Mouse (Mus musculus): ENCODE measurements around the gene Gosr2.

Gene Gosr2

GRCm38 (mm10) chr11:103646301-103646700, 51.4 kb downstream of the Gosr2 start:
- DNase-seq (ENCODE audit: low spot score), result no peak

GRCm38 (mm10) chr11:103645731-103646130, 52.0 kb downstream of the Gosr2 start:
- no peak for DNase-seq (ENCODE audit: low spot score)

- DNase-seq (ENCODE audit: low spot score), result no peak
Observed at GRCm38 (mm10) chr11:103643211-103643610, 54.5 kb downstream of the Gosr2 start.

- DNase-seq (ENCODE audit: low spot score), result no peak
Observed at GRCm38 (mm10) chr11:103639407-103639946, 58.2 kb downstream of the Gosr2 start.

- no peak for DNase-seq (ENCODE audit: low spot score)
Observed at GRCm38 (mm10) chr11:103638790-103639189, 58.9 kb downstream of the Gosr2 start, which contains the start of gene Lyzl6. Gene Lyzl6 (minus strand): TSS chr11:103638890.

GRCm38 (mm10) chr11:103636261-103636660, 61.4 kb downstream of the Gosr2 start:
- DNase-seq (ENCODE audit: low spot score), result no peak

- no peak for DNase-seq (ENCODE audit: low spot score)
Observed at GRCm38 (mm10) chr11:103635481-103635880, 62.2 kb downstream of the Gosr2 start.

- DNase-seq (ENCODE audit: low spot score), result no peak
Observed at GRCm38 (mm10) chr11:103634806-103635205, 62.9 kb downstream of the Gosr2 start.

GRCm38 (mm10) chr11:103627453-103627852, 70.2 kb downstream of the Gosr2 start:
- no peak for DNase-seq (ENCODE audit: low spot score)

Measured in urinary bladder, postnatal 10 days (tissue).